Mouse (Mus musculus) CH12.LX (cell line): ENCODE measurements around the gene Pak2. TPM values are rescaled to one million over a fixed set of nuclear protein-coding genes. Genes with fewer than 3 reads are reported as not detected.
A peak's percentile ranks its signal among the peaks of the same experiment; 100 is the strongest.

Experiments
- DNase-seq: peaks from one replicate; pipeline ENCODE4 v3.0.0-alpha.2; 2013; ENCODE audit errors: extremely low read depth
- H3K27ac ChIP-seq: 2 replicates; pipeline ENCODE4 v1.5.1; 2012; ENCODE audit warnings: low read depth, mild to moderate bottlenecking, control low read depth, moderate library complexity; ENCODE audit not compliant: insufficient read depth
- H3K27me3 ChIP-seq: replicated peaks from 2 replicates; pipeline ENCODE3; 2012; ENCODE audit warnings: inconsistent platforms
- H3K36me3 ChIP-seq, 2 experiments: replicated peaks in 1 of 2; 2 replicates each; pipeline versions ENCODE3 to v1.6.1; 2012; ENCODE audit warnings: inconsistent platforms in 1 of 2, low read length in 1 of 2, mild to moderate bottlenecking in 1 of 2, mixed read lengths in 1 of 2, moderate library complexity in 1 of 2; ENCODE audit not compliant: control insufficient read depth in 1 of 2, insufficient read depth in 1 of 2
- H3K4me1 ChIP-seq, 2 experiments: 2 replicates each; pipeline ENCODE4 v1.6.1; 2012; ENCODE audit warnings: inconsistent platforms in 1 of 2, moderate library complexity in 1 of 2; ENCODE audit not compliant: insufficient read depth in 2 of 2, control insufficient read depth in 1 of 2
- H3K4me2 ChIP-seq: 2 replicates; pipeline ENCODE4 v1.6.1; 2012; ENCODE audit warnings: low read depth, mild to moderate bottlenecking, control low read depth; ENCODE audit not compliant: poor library complexity, insufficient read depth, severe bottlenecking
- H3K4me3 ChIP-seq, 3 experiments: fragments of 150-350 bp in 1 of 3; sonication (generic) in 1 of 3; replicated peaks in 1 of 3; 2 replicates each; pipeline versions ENCODE3 to v1.5.1; 2011 to 2012; ENCODE audit warnings: low read depth in 2 of 3, low read length in 2 of 3, mild to moderate bottlenecking in 2 of 3, moderate library complexity in 2 of 3, control low read depth in 1 of 3, improper control_type of control experiment in 1 of 3, inconsistent platforms in 1 of 3, mixed read lengths in 1 of 3; ENCODE audit not compliant: poor library complexity in 1 of 3
- H3K79me2 ChIP-seq: replicated peaks from 2 replicates; pipeline ENCODE4 v1.6.1; 2012; ENCODE audit warnings: mild to moderate bottlenecking, moderate library complexity; ENCODE audit not compliant: control insufficient read depth, poor library complexity, insufficient read depth, severe bottlenecking; ENCODE audit errors: extremely low read depth
- H3K9ac ChIP-seq: 2 replicates; pipeline ENCODE4 v1.6.1; 2012; ENCODE audit warnings: low read depth, mild to moderate bottlenecking, control low read depth, moderate library complexity; ENCODE audit not compliant: insufficient read depth
- H3K9me3 ChIP-seq: replicated peaks from 2 replicates; pipeline ENCODE3; 2012; ENCODE audit warnings: low read length, inconsistent platforms, mixed read lengths
- E2F4 ChIP-seq: IDR thresholded peaks from 2 replicates; pipeline ENCODE4 v1.6.1; 2011; ENCODE audit warnings: low read depth, low read length, improper control_type of control experiment; ENCODE audit not compliant: insufficient replicate concordance
- ELF1 ChIP-seq: IDR thresholded peaks from 2 replicates; pipeline ENCODE4 v1.6.1; 2014; ENCODE audit warnings: low read depth, mild to moderate bottlenecking, inconsistent platforms, low read length, improper control_type of control experiment
- EP300 ChIP-seq: IDR thresholded peaks from 2 replicates; pipeline ENCODE4 v1.6.1; 2011; ENCODE audit warnings: low read length, improper control_type of control experiment
- JUN ChIP-seq: IDR thresholded peaks from 2 replicates; pipeline ENCODE4 v1.6.1; 2011; ENCODE audit warnings: low read depth, mild to moderate bottlenecking, low read length, improper control_type of control experiment, moderate library complexity; ENCODE audit not compliant: insufficient read depth
- JUND ChIP-seq: conservative IDR thresholded peaks from 2 replicates; pipeline ENCODE4 v1.6.1; 2011; ENCODE audit warnings: low read depth, low read length, improper control_type of control experiment
- KAT2A ChIP-seq: IDR thresholded peaks from 2 replicates; pipeline ENCODE4 v1.6.1; 2012; ENCODE audit warnings: low read length, improper control_type of control experiment, inconsistent platforms; ENCODE audit not compliant: insufficient replicate concordance
- MAFK ChIP-seq: IDR thresholded peaks from 2 replicates; pipeline ENCODE4 v1.6.1; 2011; ENCODE audit warnings: low read length, improper control_type of control experiment; ENCODE audit not compliant: insufficient replicate concordance
- MAX ChIP-seq: IDR thresholded peaks from 2 replicates; pipeline ENCODE4 v1.6.1; 2011; ENCODE audit warnings: low read length, improper control_type of control experiment
- MAZ ChIP-seq: IDR thresholded peaks from 2 replicates; pipeline ENCODE4 v1.6.1; 2012; ENCODE audit warnings: low read depth, mild to moderate bottlenecking, inconsistent platforms, low read length, improper control_type of control experiment, moderate library complexity
- MEF2A ChIP-seq: IDR thresholded peaks from 2 replicates; pipeline ENCODE4 v1.6.1; 2014; ENCODE audit warnings: low read depth, mild to moderate bottlenecking, inconsistent platforms, low read length, improper control_type of control experiment, borderline replicate concordance
- MXI1 ChIP-seq: IDR thresholded peaks from 2 replicates; pipeline ENCODE4 v1.6.1; 2011; ENCODE audit warnings: mild to moderate bottlenecking, low read depth, low read length, improper control_type of control experiment
- NELFE ChIP-seq: IDR thresholded peaks from 2 replicates; pipeline ENCODE4 v1.6.1; 2011; ENCODE audit warnings: low read depth, low read length, improper control_type of control experiment
- NRF1 ChIP-seq: IDR thresholded peaks from 2 replicates; pipeline ENCODE4 v1.6.1; 2014; ENCODE audit warnings: low read depth, mild to moderate bottlenecking, inconsistent platforms, low read length, improper control_type of control experiment, moderate library complexity
- RAD21 ChIP-seq: IDR thresholded peaks from 2 replicates; pipeline ENCODE4 v1.6.1; 2011; ENCODE audit warnings: low read depth, mild to moderate bottlenecking, low read length, improper control_type of control experiment, moderate library complexity
- RCOR1 ChIP-seq: conservative IDR thresholded peaks from 2 replicates; pipeline ENCODE4 v1.6.1; 2012; ENCODE audit warnings: low read depth, mild to moderate bottlenecking, inconsistent platforms, low read length, improper control_type of control experiment
- SMC3 ChIP-seq: IDR thresholded peaks from 2 replicates; pipeline ENCODE4 v1.6.1; 2011; ENCODE audit warnings: low read depth, low read length, improper control_type of control experiment
- TBP ChIP-seq: conservative IDR thresholded peaks from 2 replicates; pipeline ENCODE4 v1.6.1; 2011; ENCODE audit warnings: low read depth, low read length, improper control_type of control experiment
- UBTF ChIP-seq: IDR thresholded peaks from 2 replicates; pipeline ENCODE4 v1.6.1; 2012; ENCODE audit warnings: low read depth, mild to moderate bottlenecking, inconsistent platforms, low read length, improper control_type of control experiment, moderate library complexity
- USF1 ChIP-seq: IDR thresholded peaks from 2 replicates; pipeline ENCODE4 v1.6.1; 2014; ENCODE audit warnings: low read depth, mild to moderate bottlenecking, inconsistent platforms, low read length, improper control_type of control experiment
- ZKSCAN1 ChIP-seq: IDR thresholded peaks from 2 replicates; pipeline ENCODE4 v1.6.1; 2012; ENCODE audit warnings: low read depth, inconsistent platforms, low read length, improper control_type of control experiment, borderline replicate concordance
- ZNF384 ChIP-seq: IDR thresholded peaks from 2 replicates; pipeline ENCODE4 v1.6.1; 2012; ENCODE audit warnings: low read depth, low read length, improper control_type of control experiment, inconsistent platforms
- dilution Hi-C: fragments of 300-500 bp; cut with MboI; formaldehyde crosslinking; loops from 2 replicates; pipeline ENCODE4 v1.14.3; 2020; ENCODE audit warnings: low sequenced_read_pairs; ENCODE audit not compliant: extremely low pct_unique_long_range_greater_than_20kb, extremely low pct_ligation_motif_present
- in situ Hi-C: fragments of 300-500 bp; cut with MboI; formaldehyde crosslinking; loops from 3 replicates; pipeline ENCODE4 v1.14.3; 2019; ENCODE audit warnings: low sequenced_read_pairs, low pct_ligation_motif_present, low pct_unique_long_range_greater_than_20kb, mixed read lengths
- polyA plus RNA-seq: library from polyadenylated mRNA; unstranded; fragments of >175 nt; gene quantifications from 2 replicates; pipeline ENCODE4 v1.2.1, GENCODE M21; 2012; ENCODE audit warnings: low read depth; ENCODE audit not compliant: insufficient read length
- total RNA-seq, 2 experiments: library from RNA; depleted of rRNA; stranded (reverse); fragments of 300-350 nt in 1 of 2; fragments of >200 nt in 1 of 2; gene quantifications; 2 replicates each; pipeline ENCODE4 v1.2.3; 2012 to 2014

Pak2 gene
- total and polyA plus RNA-seq, 3 experiments: 37.2 to 79.7 (median 73.1) TPM

- TF ChIP-seq SMC3 (no peak), EP300 (no peak; the same call in 1 of the 2 replicates), ZNF384 (no peak), NRF1 (0 out of 2 replicates have a peak, but pooled peaks have one; percentile 45), TBP (peak; percentile 70), MAFK (no peak), MEF2A (peak; percentile 71; the same call in 1 of the 2 replicates), UBTF (peak; percentile 85; the same call in 1 of the 2 replicates), JUND (no peak), RCOR1 (no peak)
Measured at GRCm38 (mm10) chr16:32002509-32003477, 76.3 kb downstream of the Pak2 start, which contains the start of gene Senp5 (continued).

GRCm38 (mm10) chr16:31996371-31996770 is 82.8 kb downstream of the Pak2 start:
- dilution Hi-C loops: no loop called here
- peaks cover 60% of the 10 kb centered on the region for H3K79me2 ChIP-seq
- H3K27me3 ChIP-seq: no peaks in the 10 kb centered on the region
- no peak for DNase-seq
- H3K4me3 ChIP-seq: no peak overlapping the region
- no peak overlapping the region for H3K27ac ChIP-seq
- in situ Hi-C loops: no loop called here
- H3K4me1 ChIP-seq: peaks cover 0 to 8% of the 10 kb centered on the region in 2 experiments; a peak in 2 of 4 replicates
- H3K4me2 ChIP-seq: no peak overlapping the region
- H3K36me3 ChIP-seq: peaks cover 12 to 76% of the 10 kb centered on the region in 2 experiments
- no peak for TF ChIP-seq KAT2A
- TF ChIP-seq E2F4: no peak
- no peak for TF ChIP-seq MXI1
- no peak for TF ChIP-seq ZKSCAN1
- TF ChIP-seq RAD21: no peak
- TF ChIP-seq NELFE: no peak
- TF ChIP-seq MAZ: no peak
- no peak for TF ChIP-seq MAX
- no peak for TF ChIP-seq ELF1
- no peak for TF ChIP-seq SMC3
- TF ChIP-seq JUN: no peak
- TF ChIP-seq USF1: no peak
- no peak overlapping the region for H3K9ac ChIP-seq
- no peaks in the 10 kb centered on the region for H3K9me3 ChIP-seq
